Mouse (Mus musculus): ENCODE data around the gene Gpc1.

Gpc1 gene

DNA sequence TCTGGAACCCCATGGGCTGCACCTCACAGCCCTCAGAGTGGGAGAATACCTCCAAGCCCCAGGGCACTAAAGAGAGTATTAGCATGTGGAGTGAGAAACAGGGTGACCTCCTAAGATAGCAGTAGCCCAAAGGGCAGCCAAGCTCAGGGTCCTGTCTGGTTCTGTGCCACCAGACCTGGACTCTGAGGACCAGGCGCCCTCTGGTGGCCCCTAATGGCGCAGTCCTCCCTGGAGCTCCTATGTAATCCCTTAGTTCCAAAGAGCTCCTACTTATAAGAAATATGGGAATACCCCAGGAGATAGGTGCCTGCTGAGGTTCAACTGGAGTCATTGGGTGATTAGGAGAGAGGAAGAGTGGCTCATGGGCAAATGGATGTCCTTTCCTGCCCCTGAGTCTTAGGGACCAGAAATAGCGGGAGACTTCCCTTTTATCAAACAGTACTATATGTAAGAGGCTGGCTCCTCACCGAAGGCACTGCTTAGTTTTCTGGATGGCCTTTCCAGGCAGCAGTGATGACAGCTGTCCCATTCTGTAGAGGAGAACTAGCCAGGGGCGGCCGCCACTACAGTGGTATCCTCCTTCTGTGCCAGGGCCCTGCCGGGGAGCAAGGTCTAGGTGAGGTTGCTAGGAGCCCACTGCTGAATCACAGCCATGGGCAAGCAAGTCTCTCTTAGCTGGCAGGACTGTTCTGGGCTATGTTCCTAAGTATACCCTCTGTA lies 2.7 kb downstream of the Gpc1 start:
- peak; percentile 60 to 66 for DNase-seq (ENCODE audit: low spot score in 2 of 2)

DNA sequence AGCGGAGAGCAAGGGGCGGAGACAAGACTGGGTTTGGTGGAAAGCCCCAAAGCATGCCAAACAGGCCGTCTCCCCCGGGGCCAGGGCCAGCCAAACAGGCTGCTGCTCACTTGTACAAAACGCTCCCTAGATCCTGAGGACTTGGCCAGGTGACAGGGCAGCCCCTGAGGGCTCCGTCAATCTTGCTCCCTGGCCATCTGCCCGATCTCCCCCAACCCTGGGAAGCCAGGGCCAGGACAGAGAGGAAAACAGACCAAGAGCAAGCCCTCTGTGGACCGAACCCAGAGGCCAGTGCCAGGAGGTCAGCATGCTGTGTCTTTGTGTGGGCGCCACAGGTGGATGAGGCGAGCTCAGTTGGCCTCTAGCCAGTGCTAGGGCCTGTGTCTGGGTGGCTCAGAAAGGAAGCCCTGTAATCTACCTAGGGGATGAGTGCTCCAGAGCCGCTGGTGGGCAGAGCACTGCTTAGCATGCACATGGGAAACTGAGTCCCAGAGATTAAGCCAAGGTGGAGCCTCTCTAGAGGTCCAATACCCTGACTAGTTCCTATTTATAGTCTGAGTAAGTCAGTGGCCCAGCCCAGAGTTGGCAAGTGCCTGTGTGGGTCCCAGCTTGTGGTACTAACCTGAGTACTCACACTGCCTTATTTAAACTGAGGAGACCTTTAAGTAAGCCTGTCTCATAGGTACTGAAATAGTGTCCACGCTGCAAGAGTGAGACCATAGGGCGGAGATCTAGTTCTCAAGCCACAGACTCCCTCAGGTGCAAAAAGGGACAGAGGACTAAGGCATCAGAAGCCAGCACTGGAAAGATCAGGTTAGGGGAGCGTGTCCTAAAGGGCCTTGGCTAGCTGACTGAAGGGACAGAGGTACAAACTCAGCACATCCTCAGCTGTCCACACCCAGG lies 6.7 kb downstream of the Gpc1 start:
- no peak for DNase-seq (ENCODE audit: low spot score in 2 of 2)

DNA sequence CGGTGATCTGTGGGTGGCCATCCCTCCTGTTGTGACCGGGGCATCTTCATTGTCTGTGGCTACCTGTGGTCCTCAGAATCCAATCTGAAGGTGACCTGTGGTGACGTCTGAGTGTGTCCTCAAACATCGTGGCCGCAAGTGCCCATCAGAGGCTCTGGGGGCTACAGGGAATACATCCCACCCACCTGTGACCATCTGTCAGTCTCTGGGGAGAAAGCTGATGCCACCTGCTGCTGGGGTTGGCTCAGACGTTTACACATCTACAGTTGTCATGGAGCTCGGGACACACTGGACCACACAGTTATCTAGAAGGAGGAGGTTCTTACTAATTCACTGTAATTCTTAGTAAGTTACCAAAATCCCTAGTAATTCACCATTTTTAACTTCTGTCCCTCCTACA lies 7.8 kb downstream of the Gpc1 start:
- no peak for DNase-seq (ENCODE audit: low spot score in 2 of 2)

DNA sequence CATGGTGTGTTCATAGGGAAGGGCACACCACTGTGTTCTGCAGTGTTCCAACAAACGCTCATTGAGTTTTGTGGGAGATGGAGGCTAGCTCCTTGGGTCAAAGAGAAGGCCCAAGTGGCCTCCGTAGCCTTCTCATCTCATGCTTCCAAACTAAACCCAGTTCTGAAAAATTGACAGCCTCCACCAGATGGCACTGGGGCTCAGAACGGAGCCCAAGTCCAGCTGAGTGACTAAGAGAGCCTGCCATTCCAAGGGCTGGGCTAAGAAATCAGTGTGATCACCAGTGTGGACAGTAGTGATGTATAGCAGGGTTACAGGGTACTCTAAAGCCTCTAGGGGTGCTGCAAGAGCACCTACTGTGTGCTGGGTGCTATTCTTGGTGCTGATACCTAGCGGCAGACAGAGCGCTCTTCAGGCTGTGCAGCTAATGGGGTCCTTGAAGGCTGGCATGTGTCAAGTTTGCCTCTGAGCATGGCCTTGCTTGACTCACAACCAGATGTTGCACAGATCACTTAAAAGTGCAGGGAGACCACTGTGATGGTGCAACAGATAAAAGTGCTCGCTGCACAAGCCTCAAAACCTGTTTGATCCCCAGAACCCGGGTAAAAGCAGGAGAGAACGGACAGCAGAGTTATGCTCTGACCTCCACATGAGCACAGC lies 8.9 kb downstream of the Gpc1 start:
- DNase-seq (ENCODE audit: low spot score in 2 of 2) = no peak

DNA sequence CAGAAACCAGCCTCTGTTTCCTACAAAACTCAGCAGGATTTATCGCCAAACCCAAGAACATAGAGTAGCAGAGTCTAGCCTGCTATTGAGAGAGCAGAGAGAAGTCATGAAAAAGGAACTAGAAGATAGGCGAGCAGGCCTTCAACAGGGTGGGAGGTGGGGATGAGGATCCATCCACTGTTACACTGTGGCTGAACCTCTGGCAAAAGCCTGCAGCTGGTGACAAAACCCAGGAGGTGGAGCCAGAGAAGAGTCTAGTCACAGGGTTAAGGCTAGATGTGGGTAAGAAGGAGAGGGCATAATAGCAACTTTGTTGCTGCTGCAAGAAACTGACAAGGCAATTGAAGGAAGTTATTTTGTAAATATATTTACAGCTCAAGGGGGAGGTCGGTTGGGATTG lies 10.0 kb downstream of the Gpc1 start:
- DNase-seq (ENCODE audit: low spot score in 2 of 2) = no peak

DNA sequence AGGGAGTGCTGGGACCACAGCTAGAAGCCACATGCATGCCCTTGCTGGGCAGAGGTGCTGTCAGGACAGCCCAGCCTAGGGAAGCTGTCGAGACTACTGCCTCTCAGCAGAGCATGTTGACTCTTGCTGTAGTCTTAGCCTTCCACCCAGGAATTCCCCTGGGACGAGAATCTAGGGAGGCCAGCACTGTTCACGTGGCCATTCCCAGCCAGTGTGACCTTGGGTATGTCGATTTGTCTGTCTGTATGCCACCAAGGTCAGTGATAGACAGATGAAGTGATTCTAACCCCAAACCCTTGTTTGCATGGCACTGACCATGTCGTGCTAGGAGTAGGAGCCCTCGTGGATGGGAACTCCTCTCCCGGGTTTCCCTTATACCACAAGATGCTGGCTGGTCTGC lies 14.4 kb downstream of the Gpc1 start:
- DNase-seq (ENCODE audit: low spot score in 2 of 2) = no peak

DNA sequence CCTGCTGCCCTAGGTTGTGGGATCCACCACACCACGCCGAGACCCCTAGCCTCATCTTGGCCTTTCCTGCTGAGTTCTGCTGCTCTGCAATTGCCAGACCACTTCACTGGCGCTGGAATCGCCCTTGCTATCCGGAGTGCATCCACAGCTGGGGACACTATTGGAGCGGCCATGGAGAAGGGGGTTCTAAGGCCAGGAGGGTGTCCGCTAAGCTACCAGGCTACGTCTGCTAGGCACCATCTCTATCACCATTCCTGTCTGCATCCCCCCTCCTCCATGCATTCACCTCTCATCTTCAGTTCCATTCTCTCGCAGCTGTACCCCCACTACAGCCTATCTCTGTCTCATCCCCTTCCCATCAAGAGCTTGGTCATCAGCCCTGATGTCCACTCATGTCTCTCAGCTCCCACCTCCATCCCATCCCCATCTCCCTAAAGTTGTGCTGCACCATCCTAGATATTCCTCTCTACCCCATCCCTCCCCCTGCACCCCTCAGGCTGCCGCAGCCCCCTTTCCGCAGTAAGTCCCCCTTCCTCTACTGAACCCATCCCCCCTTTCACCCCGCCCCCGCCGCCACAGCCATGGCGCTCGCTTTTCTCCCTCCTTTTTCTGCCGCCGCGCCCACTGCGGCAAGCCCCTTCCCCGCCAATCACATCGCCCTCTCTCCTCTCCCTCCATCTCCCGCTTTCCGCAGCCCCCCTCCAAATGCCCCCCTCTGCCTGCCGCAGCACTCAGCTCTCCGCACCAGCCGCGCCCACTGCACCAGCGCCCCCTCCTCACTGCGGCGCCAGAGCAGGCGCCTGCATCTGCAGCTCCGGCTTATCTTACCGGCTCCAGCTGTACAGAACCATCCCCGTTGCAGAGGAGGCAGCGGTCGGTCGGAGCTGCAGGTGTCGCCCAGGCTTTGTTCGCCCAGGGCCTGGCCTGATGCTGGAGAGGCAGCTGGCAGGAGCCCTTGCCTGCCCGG lies 16.7 kb downstream of the Gpc1 start:
- no peak for DNase-seq (ENCODE audit: low spot score in 2 of 2)

DNA sequence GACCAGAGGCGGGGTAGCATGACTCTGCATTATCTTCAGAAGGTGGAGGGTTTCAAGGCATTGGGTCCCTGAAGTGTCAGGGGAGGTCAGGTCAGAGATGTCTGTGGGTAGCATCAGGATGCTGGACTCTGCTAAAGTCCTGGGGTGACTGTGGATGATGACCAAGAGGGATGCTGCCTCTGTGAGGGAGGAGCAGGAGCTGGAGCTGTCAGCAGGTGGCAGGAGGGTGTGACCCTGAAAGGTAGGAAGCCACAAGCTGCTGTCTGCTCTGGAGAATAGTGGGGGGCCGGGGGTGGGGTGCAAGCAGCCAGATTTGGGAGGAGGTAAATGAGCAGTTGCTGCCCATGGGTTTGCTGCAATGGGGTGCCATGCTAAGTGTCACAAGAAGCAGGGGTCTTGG lies 18.0 kb downstream of the Gpc1 start:
- DNase-seq (ENCODE audit: low spot score in 2 of 2) = no peak

DNA sequence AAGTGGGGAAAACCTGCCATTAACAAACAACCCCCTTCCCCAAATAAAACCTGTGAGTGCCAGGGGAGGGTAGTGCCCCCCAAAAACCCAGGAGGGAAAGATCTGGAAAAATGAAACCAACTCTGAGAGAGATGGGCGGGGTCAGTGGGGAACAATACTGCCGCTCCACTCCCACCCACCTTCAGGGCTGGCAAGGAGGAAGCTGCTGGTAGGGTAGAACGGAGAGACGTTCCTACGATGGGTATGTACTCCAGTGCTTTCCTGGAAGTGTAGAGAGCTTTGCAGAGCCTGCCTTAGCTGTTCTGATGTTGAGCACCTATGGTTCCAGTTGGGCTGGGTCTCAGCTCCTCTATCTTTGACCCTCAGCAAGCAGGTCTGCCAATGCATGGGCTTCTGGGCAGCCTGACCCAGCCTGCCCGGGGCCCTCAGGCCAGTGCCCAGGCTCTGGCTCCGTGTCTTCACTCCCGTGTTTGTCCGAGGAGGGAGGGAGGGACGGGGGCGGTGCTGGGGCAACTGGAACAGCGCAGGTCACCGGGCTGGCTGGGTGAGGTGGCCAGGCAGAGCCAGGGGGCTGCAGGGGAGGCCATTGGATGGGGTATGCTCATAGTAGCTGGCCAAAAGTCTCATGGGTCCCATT lies 18.6 kb downstream of the Gpc1 start:
- DNase-seq (ENCODE audit: low spot score in 2 of 2) = no peak

DNA sequence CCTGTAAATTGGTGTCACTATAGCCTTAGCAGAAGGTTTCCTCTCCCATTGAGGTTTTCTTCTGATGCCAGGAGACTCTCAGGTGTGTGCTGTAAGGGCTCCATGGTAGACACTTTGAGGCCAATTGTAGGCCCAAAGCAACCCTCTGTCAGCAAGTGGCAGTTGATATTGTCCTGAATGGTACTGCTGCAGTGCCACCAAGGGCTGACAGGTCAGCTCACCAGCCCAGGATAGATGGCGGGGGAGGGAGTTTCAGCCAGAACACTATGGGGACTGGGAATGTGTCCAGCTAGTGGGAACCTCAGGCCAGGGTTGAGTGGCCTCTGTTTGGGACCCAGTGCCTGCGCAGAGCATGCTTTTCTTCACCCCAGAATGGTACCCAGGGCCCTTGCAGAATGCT lies 21.0 kb downstream of the Gpc1 start:
- DNase-seq (ENCODE audit: low spot score in 2 of 2) = no peak

DNA sequence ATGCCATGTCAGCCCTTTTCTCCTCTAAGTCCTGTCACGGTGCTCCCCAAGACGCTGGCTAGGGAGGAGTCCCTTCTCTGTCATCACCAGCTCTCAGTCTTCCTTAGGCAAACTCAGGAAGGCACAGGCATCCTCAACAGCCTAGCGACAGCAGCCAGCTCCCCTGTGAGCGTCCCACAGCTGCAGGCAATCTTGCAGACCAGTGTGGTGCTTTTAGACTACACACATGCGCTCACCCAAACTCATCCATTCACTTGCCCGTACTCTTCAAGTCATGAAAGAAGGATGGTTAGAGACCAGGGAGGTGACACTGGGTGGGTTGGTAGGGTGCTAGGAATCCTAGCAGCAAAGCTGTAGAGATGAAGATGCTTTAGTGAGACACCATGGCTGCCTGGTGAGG lies 30.1 kb downstream of the Gpc1 start:
- no peak for DNase-seq (ENCODE audit: low spot score in 2 of 2)

DNA sequence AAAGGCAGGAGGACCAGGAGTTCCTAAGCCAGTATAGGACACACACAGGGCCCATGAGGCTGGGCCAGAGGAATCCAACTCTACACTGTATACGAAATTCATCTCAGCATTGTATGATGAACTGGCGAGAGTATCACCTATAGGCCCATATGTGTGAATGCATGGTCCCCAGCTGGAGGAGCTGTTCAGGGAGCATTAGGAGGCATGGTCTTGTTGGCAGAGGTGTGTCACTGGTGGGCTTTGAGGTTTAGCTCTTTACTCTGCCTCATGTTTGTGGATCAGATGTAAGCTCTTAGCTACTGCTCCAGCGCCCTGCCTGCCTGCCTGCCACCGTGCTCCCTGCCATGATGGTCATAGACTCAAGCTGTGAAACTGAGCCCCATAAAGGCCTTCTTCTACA lies 31.8 kb downstream of the Gpc1 start:
- no peak for DNase-seq (ENCODE audit: low spot score in 2 of 2)

DNA sequence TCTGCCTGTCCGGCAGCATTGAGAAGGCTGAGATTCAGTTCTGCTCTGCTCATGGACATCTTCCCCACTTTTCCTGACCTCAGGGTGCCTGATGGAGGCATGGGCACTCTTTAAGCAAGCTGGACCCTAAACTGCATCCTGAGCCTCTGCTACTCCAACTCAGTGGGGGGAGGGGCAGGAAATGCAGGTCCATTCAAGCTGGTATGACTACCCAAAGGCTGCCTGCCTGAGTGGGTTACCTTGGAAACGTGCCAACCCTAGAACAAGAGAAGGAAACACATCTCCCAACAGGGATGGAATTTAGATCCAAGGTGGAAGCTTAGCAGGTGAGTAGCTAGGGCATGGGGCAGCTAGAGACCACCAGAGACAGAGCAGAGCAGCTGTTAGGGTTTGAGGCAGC lies 34.7 kb downstream of the Gpc1 start:
- no peak for DNase-seq (ENCODE audit: low spot score in 2 of 2)

DNA sequence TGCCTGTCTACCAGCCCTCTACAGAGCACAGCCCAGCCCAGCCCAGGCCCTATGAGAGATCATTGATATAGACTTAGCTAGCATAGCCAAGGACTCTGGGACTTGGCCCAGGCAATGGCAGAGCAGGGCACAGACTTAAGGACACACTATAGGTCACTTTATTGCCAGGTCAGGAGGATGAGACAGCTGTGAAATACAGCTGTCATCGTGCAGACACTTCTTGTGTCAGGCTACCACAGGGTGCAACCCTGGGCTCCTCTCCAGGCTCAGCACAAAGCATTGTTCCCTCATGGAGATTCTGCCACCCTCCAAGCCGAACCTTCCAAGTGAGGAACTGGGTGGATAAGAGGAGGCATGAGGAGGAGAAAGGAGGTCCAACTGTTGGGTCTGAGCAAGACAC lies 38.5 kb downstream of the Gpc1 start:
- DNase-seq (ENCODE audit: low spot score in 2 of 2) = no peak

DNA sequence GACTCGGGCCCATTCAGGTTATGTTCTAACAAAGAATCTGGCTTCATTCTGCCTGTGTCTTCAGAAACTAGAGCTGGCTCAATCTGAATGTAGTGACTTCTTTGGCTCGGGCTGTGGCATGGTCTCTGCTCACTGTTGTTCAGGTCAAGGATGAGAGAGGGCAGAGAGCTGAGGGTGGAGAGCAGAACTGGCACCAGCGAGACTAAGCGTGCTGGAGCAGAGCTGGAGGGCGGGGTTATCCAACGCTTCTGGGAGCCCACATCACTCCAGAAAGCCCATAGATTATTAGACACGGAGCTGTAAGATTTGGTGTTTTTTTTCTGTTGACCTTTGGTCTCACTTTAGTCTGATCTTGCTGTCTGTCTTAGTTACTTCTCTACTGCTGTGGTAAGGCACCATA lies 41.2 kb downstream of the Gpc1 start:
- no peak for DNase-seq (ENCODE audit: low spot score in 2 of 2)

DNA sequence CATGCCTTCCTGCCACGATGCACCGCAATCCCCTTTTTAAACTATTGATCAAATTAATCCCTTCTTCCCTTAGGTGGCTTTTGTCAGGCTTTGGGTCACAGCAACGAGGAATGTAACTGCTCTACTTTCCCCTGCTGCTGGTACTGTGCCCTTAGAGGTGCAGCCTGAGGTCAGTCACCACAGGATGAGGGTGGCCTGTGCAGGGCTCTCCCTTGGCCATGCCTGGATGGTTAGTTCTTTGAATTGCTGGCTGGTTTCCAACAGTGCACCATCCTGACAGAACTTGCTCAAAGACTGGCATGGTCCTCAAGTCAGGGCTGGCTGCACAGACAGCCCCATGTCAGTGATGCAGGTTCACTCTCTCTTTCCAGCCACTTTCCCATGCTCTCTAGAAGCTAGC lies 42.6 kb downstream of the Gpc1 start:
- DNase-seq (ENCODE audit: low spot score in 2 of 2) = no peak

DNA sequence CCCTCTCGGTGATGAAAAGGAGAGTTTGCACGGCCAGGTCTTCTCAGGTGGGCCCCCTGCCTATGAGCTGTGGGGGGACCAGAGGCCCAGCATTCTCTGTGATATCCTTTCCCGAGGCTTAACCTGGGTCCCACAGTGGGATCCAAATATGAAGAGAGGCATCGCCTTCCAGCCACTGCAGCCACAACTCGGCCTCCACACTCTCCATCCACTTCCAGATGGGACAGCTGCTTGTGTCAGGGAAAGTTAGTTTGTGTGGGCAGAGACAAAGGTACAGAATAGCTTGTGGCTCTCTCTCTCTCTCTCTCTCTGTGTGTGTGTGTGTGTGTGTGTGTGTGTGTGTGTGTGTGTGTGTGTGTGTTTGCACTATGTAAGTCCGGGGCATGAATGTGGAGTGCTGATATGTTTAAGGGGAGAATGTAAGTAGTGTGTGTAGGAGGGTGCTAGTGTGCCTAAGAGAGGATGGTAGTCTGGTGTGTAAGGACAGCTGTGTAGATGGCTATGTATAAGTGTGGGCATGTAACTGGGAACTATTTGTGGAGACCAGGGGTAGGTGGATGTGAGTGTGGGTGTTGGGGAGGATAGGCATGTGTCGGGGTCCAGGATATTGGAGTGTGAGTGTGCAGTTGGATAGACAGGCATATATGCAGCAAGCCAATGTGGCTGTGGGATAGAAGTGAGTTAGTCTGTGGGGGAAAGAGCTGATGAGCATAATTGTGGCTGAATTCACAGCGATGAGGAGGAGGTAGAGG lies 44.1 kb downstream of the Gpc1 start:
- no peak for DNase-seq (ENCODE audit: low spot score in 2 of 2)

DNA sequence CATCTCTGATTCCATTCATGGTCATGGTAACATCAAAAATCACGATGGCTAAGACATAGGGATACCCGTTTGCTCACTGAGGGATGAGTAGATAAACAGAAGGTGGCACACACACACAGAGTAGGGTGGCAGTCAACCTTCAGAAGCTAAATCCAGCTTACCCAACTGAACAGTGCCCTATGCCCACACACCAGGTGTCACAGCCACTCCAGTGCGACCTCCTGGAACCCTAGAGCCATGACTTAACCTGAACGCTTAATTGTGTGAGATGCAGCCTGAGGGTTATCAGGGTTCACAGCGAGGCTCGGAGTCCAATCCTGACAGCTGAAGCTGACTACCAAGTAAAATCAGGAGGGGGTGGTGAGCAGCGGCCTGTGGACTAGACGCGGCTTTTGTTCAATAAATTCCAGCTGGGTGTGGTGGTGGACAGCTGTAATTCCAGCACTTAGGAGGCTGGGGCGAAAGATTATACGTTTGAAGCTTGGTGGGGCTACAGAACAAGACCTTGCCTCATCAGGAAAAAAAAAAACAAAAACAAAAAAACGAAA lies 46.1 kb downstream of the Gpc1 start:
- no peak for DNase-seq (ENCODE audit: low spot score in 2 of 2)

DNA sequence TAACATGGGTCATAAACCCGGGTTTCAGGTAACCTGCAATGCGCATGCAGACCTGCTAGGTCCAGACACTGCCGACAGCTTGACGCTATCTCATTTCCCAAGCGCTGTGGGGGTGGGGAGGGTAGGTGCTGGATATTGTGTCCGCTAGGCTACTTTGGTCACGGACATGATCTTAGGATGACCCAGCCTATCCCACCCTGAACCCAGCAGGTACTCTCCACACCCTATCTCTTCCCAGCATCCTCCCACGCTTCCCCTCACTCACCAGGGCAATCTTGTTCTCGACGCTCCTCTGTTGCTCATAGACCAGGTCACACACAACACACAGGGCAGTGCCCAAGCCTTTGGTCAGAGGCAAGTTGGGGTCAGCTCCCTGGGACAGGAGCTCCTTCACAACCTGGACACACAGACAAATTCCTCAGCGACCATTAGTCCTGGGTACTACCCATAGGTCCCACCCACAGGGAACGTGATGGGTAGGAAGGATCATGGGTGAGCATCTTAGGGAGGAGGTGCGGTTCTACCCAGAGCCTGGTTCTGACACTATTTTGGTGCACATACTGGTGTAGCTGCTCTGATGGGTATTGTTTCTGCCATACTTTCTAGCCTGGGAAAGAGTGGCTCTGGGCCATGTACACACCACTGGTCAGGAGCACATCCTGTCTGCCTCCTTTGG lies 46.8 kb downstream of the Gpc1 start:
- no peak for DNase-seq (ENCODE audit: low spot score in 2 of 2)

DNA sequence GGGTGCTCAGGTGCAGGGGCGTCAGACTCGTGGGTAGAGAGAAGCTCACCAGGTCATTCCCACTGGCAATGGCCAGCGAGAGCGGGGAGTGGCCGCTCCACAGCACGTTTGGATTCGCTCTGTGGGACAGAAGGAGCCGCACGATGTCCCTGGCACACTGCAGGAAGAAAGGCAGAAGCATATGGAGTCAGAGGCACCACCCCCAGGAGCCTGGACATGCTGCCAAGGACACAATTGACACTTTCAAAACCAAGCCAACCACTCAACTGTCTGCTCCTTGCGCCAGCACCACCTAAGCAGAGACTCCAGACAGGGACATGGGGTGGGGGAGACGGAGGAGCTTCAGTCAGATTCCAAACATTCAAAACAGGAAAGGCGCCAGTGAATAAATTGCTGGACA lies 47.8 kb downstream of the Gpc1 start:
- DNase-seq (ENCODE audit: low spot score in 2 of 2) = no peak
